Mouse (Mus musculus): ENCODE measurements around the gene Sept5.

Sept5 gene

DNA sequence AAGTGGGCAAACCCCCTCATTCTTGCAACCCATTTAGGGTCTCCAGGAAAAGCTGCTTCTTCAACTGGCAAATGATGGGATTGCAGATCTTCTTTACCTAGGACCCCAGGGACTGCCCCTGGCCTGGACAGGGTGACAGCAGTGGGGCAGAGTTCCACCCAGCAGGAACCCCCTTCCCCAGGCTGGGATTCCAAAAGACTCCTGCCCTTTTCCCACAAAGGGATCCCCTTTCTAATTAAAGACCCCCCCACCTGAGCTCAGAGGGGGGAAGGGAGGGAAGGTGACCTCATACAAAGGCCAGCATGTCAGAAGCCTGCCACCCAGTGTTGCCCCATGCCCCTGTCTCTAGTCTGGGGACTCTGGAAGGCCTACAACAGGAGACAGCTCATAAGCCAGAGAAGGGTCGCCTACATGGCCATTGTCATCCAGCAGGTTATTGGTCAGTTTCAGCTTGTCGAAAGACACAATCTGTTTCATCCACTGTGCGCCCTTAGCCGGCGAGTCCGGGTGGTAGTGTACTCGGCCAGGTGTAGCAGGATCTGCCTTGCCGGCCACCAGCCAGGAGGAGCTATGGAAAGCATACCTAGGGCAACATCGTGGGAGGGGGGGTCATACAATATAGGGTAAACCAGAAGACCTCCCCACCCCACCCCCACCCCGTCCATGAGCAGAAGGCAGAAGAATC lies 45.9 kb downstream of the Sept5 start:
- DNase-seq (ENCODE audit: low spot score in 2 of 2) = no peak

GRCm38 (mm10) chr16:18583169-18583568 lies 46.6 kb downstream of the Sept5 start:
- no peak for DNase-seq (ENCODE audit: low spot score in 2 of 2)

GRCm38 (mm10) chr16:18582426-18583148 lies 47.2 kb downstream of the Sept5 start:
- no peak for DNase-seq (ENCODE audit: low spot score in 2 of 2)

GRCm38 (mm10) chr16:18581623-18582205 lies 48.0 kb downstream of the Sept5 start:
- DNase-seq (ENCODE audit: low spot score in 2 of 2) = no peak

- no peak for DNase-seq (ENCODE audit: low spot score in 2 of 2)
These were observed 48.6 kb downstream of the Sept5 start for GRCm38 (mm10) chr16:18581050-18581622.

GRCm38 (mm10) chr16:18580389-18580788 lies 49.4 kb downstream of the Sept5 start:
- DNase-seq (ENCODE audit: low spot score in 2 of 2) = no peak

DNA sequence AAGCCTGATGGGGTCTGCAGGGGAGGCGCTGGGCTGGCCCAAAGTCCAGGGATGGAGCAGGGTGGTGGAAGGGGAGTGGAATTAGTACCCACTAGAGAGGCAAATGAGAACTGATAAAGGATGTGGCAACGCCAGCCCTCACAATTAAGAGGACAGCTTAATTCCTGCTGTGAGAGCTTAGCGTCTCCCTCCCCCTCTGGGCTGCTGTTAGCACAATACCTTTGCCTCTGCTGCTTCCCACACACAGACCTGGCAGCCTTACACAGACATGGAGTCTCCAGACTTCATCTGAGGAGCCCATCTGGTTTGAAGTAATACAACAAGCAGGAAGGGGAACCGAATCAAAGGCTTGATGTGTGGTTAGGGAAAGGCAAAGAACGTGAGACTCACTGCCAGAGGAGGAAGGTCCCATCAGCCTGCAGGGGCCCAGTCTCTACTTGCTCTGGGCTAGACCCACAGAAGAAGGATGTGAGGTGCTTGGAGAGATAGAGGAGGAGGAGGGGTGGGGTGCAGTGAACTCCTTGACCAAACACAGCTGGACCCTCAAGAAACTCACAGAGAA lies 52.1 kb downstream of the Sept5 start:
- no peak for DNase-seq (ENCODE audit: low spot score in 2 of 2)

GRCm38 (mm10) chr16:18577071-18577470 lies 52.7 kb downstream of the Sept5 start:
- no peak for DNase-seq (ENCODE audit: low spot score in 2 of 2)

DNA sequence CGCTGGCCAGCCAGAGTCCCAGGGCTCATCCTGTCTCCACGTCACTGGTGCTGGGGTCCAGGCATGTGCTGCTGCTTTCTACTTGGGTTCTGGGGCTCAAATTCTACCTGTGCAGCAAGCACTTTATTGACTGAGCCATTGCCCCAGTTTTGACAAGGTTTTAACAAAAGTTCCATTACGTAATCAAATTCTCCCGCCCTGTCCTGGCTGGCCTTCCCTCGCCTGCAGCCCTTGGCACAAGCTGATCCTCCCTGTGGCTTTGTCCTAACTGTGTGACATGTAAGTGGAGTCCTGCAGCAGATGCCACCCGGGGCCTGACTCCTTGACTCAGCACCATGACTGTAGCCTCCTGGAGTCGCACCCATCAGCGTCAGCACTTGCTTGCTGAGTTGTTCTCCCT lies 55.6 kb downstream of the Sept5 start:
- DNase-seq (ENCODE audit: low spot score in 2 of 2) = no peak
